In genomic region chr9:47574710-47575414, GRCm38 (mm10) we compare ENCODE assay signal across 12 mouse cellular contexts. TPM values are rescaled to one million over a fixed set of nuclear protein-coding genes. Genes with fewer than 3 reads are reported as not detected.
DNase-seq lines count a peak whose midpoint lies in the region; ATAC-seq lines count a peak whose summit lies in the region.
"Had no signal": no experiment of that assay in that cellular context is flagged by ENCODE, and none has a peak within 500 bp of the region (broad histone marks: within the 10 kb centered on the region; RNA-seq: fewer than 3 reads in every experiment).

No protein-coding gene starts in this region.

- peak; percentile 77 for ATAC-seq in heart, embryonic 16.5 days (replicated peaks; ENCODE audit: extremely low read depth, insufficient read depth, low FRiP score)
- no peak for ATAC-seq in megakaryocyte-erythroid progenitor cell, adult 5-6 weeks (replicated peaks; ENCODE audit: low FRiP score, low TSS enrichment, poor library complexity, severe bottlenecking)
- ATAC-seq in liver, embryonic 11.5 days (replicated peaks; ENCODE audit: low FRiP score) = no peak

- 41% methylated on average over 7 of the region's 7 CpGs for WGBS in heart, embryonic 16.5 days
- 65% methylated on average over 7 of the region's 7 CpGs for WGBS in liver, embryonic 11.5 days

- no peak for DNase-seq in heart, adult 8-10 months (ENCODE audit: low spot score)
- DNase-seq in 3T3-L1 (ENCODE audit: low read depth, low spot score) = peak; percentile 75
- peak; percentile 40 to 42 for DNase-seq in cerebellum, postnatal 10 days
- DNase-seq in kidney, postnatal 4 days = peak; percentile 51 to 59
- DNase-seq in liver, embryonic 11.5 days (ENCODE audit: low spot score) = no peak
- no peak for DNase-seq in left cerebral cortex, adult 18-20 months (ENCODE audit: low spot score in 2 of 2)
- DNase-seq: adrenal gland, postnatal 14 days; liver; thymus, postnatal 4 days had no signal

- H3K9me3 ChIP-seq in heart, embryonic 16.5 days (replicated peaks; ENCODE audit: control insufficient read depth, low read length) = no peaks in the 10 kb centered on the region
- H3K9me3 ChIP-seq in liver, embryonic 11.5 days (ENCODE audit: control insufficient read depth, low read length) = no peaks in the 10 kb centered on the region
- H3K9me3 ChIP-seq: hindbrain, embryonic 15.5 days had no signal

- no peaks in the 10 kb centered on the region for H3K36me3 ChIP-seq in heart, embryonic 16.5 days (ENCODE audit: control insufficient read depth, insufficient read depth)
- H3K36me3 ChIP-seq in liver, embryonic 11.5 days (ENCODE audit: control insufficient read depth, insufficient read depth, low read length) = no peaks in the 10 kb centered on the region
- H3K36me3 ChIP-seq: hindbrain, embryonic 15.5 days had no signal

- H3K27me3 ChIP-seq in heart, embryonic 16.5 days (ENCODE audit: control insufficient read depth, insufficient read depth, low read length) = no peaks in the 10 kb centered on the region
- H3K27me3 ChIP-seq in liver, embryonic 11.5 days (replicated peaks; ENCODE audit: control insufficient read depth, insufficient read depth, low read length) = no peaks in the 10 kb centered on the region
- H3K27me3 ChIP-seq: hindbrain, embryonic 15.5 days had no signal

- H3K4me3 ChIP-seq in heart, embryonic 16.5 days (ENCODE audit: low read length) = no peak overlapping the region
- H3K4me3 ChIP-seq in liver, embryonic 11.5 days (ENCODE audit: low read depth, low read length) = no peak overlapping the region
- H3K4me3 ChIP-seq: hindbrain, embryonic 15.5 days had no signal

- H3K4me2 ChIP-seq in heart, embryonic 16.5 days (ENCODE audit: low read depth, low read length) = no peak overlapping the region
- H3K4me2 ChIP-seq in liver, embryonic 11.5 days = no peak overlapping the region
- H3K4me2 ChIP-seq: hindbrain, embryonic 15.5 days had no signal

- H3K9ac ChIP-seq in heart, embryonic 16.5 days (ENCODE audit: low read length) = no peak overlapping the region
- H3K9ac ChIP-seq in liver, embryonic 11.5 days (ENCODE audit: low read depth, low read length) = no peak overlapping the region
- H3K9ac ChIP-seq: hindbrain, embryonic 15.5 days had no signal

- H3K4me1 ChIP-seq in heart, embryonic 16.5 days (ENCODE audit: control insufficient read depth, insufficient read depth, low read length) = peaks cover 10% of the 10 kb centered on the region
- H3K4me1 ChIP-seq in liver, embryonic 11.5 days (replicated peaks; ENCODE audit: control insufficient read depth, insufficient read depth, low read length) = peaks cover 7% of the 10 kb centered on the region

- H3K27ac ChIP-seq in heart, embryonic 16.5 days (ENCODE audit: low read length) = 0 out of 2 replicates have a peak overlapping the region, but pooled peaks have one; percentile 7
- H3K27ac ChIP-seq in liver, embryonic 11.5 days (ENCODE audit: low read depth, low read length) = no peak overlapping the region
- H3K27ac ChIP-seq: hindbrain, embryonic 15.5 days had no signal

RNA-seq across cellular contexts. Expression of gene Cadm1, which starts 44.9 kb away (rescaled TPM):
- 12.7 and 17.5 TPM in 2 replicates for polyA plus RNA-seq in heart, embryonic 16.5 days (2015; fragmentation: Nextera tagmentation; extraction: Ambion mirVana)
- total RNA-seq in heart, adult 8-10 months (2022) = 1 to 10 TPM; 1.7 to 2.3 (median 2.1) TPM
- total RNA-seq in megakaryocyte-erythroid progenitor cell, adult 5-6 weeks (2014; fragmentation: Nextera tagmentation) = not detected in 2 replicates
- not detected in 2 replicates for total RNA-seq in megakaryocyte-erythroid progenitor cell, adult 5-6 weeks (2017)
- polyA plus RNA-seq in liver, embryonic 11.5 days (2014; fragmentation: Nextera tagmentation; extraction: Ambion mirVana) = 27.6 and 28.1 TPM in 2 replicates
- 100 to 1,000 TPM; 232 to 241 TPM for total RNA-seq in left cerebral cortex, adult 18-20 months (2021)

Comparison
In these comparisons a context has a peak if more than half of its experiments do, and no peak if none do; other contexts are left out.
1. DNase-seq: peak in 3T3-L1 (single experiment), cerebellum, postnatal 10 days (2 of 2) and kidney, postnatal 4 days (2 of 2); none in heart, adult 8-10 months (single experiment), liver, embryonic 11.5 days (single experiment) and left cerebral cortex, adult 18-20 months (0 of 2).
2. RNA of gene Cadm1, which starts 44.9 kb away (total RNA-seq): 232 to 241 TPM in left cerebral cortex, adult 18-20 months; 1.7 to 2.3 TPM in heart, adult 8-10 months and not detected in megakaryocyte-erythroid progenitor cell, adult 5-6 weeks; every median in the first group is over 10 times any median in the second.